Mouse (Mus musculus) testis, adult 2 months (tissue): ENCODE data around the gene Cgn. TPM values are rescaled to one million over a fixed set of nuclear protein-coding genes. Genes with fewer than 3 reads are reported as not detected.
"Not testable (repeated sequence)": the region's sequence is repeated elsewhere in the genome, so short reads cannot be mapped to it uniquely, and the experiment has no call there.

Experiments used
- H3K27ac ChIP-seq: fragments of 200-500 bp; 2 replicates; pipeline ENCODE4 v1.5.1; 2012; ENCODE audit warnings: low read depth, low read length; ENCODE audit not compliant: control insufficient read depth, insufficient read depth
- H3K27me3 ChIP-seq: fragments of 200-500 bp; 2 replicates; pipeline ENCODE4 v1.6.1; 2012; ENCODE audit warnings: mild to moderate bottlenecking, low read length, moderate library complexity; ENCODE audit not compliant: control insufficient read depth, insufficient read depth
- H3K36me3 ChIP-seq: fragments of 200-500 bp; 2 replicates; pipeline ENCODE4 v1.6.1; 2012; ENCODE audit warnings: mild to moderate bottlenecking, low read length; ENCODE audit not compliant: control insufficient read depth, insufficient read depth
- H3K4me1 ChIP-seq: fragments of 200-500 bp; 2 replicates; pipeline ENCODE4 v1.6.1; 2012; ENCODE audit warnings: low read length; ENCODE audit not compliant: control insufficient read depth, insufficient read depth
- H3K4me3 ChIP-seq: fragments of 200-500 bp; 2 replicates; pipeline ENCODE4 v1.5.1; 2012; ENCODE audit warnings: low read depth, mild to moderate bottlenecking, low read length, moderate library complexity, mixed read lengths; ENCODE audit not compliant: control insufficient read depth
- CTCF ChIP-seq: fragments of 200-500 bp; IDR thresholded peaks from 2 replicates; pipeline ENCODE4 v1.5.1; 2012; ENCODE audit warnings: low read depth, mild to moderate bottlenecking, inconsistent platforms, low read length, moderate library complexity; ENCODE audit not compliant: control insufficient read depth, insufficient read depth, insufficient replicate concordance
- POLR2A ChIP-seq: fragments of 200-500 bp; IDR thresholded peaks from 2 replicates; pipeline ENCODE4 v1.6.1; 2012; ENCODE audit warnings: low read depth, mild to moderate bottlenecking, inconsistent platforms, low read length, moderate library complexity; ENCODE audit not compliant: control insufficient read depth
- polyA plus RNA-seq: library from polyadenylated mRNA; depleted of rRNA; stranded (reverse); fragments of >200 nt; gene quantifications from 2 replicates; pipeline ENCODE4 v1.2.3, GENCODE M21; 2012

Cgn gene
- polyA plus RNA-seq, 1 experiment = 17.4 TPM

DNA sequence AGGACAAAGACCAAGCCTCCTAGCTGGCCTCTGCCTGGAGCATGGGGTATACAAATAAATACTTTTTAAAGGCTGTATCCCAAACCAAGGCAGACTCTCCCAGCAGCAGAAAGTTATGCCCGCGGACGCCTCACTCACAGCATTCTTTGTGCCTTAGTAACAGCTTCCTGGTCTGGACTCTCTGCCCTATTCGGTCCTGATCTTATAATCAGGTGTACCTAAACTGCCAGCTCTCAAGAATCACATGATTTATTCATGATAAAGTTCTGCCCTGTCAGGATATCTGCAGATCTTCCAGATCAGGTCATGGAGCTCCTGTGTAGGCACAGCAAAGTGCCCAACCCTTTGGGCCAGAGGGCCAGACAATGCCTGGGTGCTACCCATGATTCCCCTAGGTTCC is 3.4 kb downstream of the Cgn start:
- Histone ChIP-seq H3K4me1 (peaks cover 18% of the 10 kb centered on the region), H3K36me3 (no peaks in the 10 kb centered on the region), H3K27me3 (no peaks in the 10 kb centered on the region), H3K27ac (no peak overlapping the region), H3K4me3 (no peak overlapping the region)
- TF ChIP-seq CTCF (no peak), POLR2A (no peak)

DNA sequence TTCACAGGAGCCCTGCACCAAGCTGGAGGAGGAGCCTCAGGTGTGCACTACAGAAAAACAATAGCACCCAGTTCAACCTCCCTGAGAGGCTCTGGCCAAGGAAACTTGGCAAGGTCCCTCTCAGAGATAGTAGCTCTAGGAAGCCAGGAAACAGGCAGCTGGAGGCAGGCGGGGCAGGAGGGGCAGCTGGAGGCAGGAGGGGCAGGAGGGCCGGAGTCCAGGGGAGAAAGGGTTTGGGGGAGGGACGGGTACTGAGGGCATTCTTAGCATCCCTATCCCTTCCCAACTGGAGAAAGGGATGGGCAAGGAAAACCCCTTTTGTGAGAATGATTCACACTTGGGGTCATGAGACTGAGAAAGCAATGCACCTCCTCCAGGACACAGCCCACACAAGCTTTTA is 4.9 kb downstream of the Cgn start:
- Histone ChIP-seq H3K27me3 (no peaks in the 10 kb centered on the region), H3K4me3 (no peak overlapping the region), H3K36me3 (no peaks in the 10 kb centered on the region), H3K27ac (no peak overlapping the region), H3K4me1 (peaks cover 15% of the 10 kb centered on the region)
- TF ChIP-seq POLR2A (no peak), CTCF (no peak)

DNA sequence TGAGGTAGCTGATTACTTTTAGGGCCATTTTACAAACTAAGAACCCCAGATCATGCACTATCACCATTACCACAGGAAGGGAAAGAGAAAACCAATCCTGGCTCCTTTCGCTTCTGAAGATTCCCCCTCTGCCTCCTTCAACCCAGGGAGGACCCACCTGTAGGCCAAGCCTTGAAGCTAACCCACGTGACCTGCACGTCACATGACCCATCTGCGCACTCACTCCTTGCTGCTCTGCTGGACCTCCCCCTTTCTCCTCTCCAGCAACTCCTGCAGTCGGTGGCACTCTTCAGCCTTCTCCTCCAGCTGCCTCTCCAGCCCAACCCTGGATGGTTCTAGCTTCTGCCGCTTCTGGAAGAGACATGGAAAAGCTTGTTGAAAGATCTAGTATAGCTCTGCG is 10.4 kb downstream of the Cgn start:
- TF ChIP-seq POLR2A (no peak), CTCF (no peak)
- H3K4me3 ChIP-seq = no peak overlapping the region
- H3K36me3 ChIP-seq = no peaks in the 10 kb centered on the region
- no peaks in the 10 kb centered on the region for H3K27me3 ChIP-seq
- H3K4me1 ChIP-seq = peaks cover 7% of the 10 kb centered on the region
- no peak overlapping the region for H3K27ac ChIP-seq

DNA sequence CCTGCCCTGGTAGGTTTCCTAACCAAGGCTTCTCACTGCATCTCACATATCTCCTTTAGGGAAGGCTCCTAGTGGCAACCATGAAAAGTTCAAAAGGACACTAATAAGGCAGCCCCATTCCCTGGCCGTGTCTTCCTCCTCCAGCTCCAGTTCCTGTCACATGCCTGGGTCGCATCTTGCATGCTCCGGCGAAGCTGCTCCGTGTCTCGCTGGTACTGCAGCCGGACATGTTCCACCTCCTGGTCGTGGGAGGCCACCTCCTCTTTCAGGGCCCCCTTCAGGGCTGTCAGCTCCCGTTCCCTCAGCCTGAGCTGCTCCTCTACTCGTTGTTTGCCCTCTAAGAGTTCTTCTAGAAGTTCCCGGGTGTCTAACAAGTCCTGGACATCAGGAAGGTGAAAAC is 12.3 kb downstream of the Cgn start:
- no peaks in the 10 kb centered on the region for H3K36me3 ChIP-seq
- H3K4me1 ChIP-seq = peaks cover under 1% of the 10 kb centered on the region; the same call in 1 of the 2 replicates
- no peak overlapping the region for H3K27ac ChIP-seq
- no peak overlapping the region for H3K4me3 ChIP-seq
- no peaks in the 10 kb centered on the region for H3K27me3 ChIP-seq
- no peak for TF ChIP-seq POLR2A
- TF ChIP-seq CTCF = no peak

DNA sequence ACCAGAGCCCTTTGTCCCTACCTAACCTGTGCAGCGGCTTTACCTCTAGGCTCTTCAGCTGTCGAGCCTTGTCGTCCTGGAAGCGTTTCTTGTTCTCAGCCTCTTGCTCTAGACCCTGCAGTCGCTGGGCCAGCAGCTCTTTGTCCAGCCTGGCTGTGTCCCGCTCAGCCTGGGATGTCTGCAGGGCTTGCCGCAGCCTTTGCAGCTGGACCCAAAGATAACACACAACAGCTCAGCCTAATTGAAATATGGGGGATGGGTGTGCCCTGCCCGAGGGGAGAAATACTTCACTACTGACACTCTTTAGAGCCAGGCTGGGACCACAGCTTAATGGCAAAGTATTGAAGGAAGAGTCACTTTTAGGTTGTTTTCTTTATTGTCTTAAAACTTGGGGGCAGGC is 20.8 kb downstream of the Cgn start:
- H3K36me3 ChIP-seq, H3K4me3 ChIP-seq, H3K27me3 ChIP-seq, H3K4me1 ChIP-seq, H3K27ac ChIP-seq: not testable (repeated sequence)

DNA sequence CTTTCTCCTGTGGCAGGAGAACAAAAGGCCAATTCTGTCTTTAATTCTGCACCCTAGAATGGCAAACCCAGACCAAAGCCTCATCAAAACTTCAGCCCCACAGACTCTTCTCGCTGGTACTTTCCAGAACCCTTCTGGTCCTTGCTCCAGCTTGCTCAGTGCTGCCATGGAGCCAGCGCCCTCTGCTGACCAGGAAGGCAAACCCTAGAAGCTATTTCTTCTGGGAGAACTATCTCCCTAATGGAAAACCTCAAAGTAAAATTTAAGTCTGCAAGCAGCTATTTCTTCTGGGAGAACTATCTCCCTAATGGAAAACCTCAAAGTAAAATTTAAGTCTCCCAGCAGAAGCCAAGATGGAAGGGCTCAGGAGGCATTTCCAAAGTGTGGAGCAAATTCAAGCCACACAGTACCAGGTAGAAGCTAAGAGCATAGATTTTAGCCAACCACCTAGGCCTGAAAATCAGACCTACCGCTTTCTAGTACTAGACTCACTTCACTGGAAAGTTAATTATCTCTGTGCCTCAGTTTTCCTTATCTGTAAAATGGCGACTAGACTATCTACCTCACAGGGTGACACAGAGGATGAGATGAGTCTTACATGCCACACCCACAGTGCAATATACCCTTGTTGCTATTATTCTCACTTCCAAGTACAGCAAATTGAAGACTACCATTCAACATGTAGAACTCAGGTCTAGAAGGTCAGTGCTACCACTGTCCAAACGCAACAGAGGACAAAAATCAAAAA is 21.6 kb downstream of the Cgn start:
- not testable (repeated sequence) for H3K4me3 ChIP-seq, H3K27ac ChIP-seq, H3K27me3 ChIP-seq, H3K36me3 ChIP-seq, H3K4me1 ChIP-seq

DNA sequence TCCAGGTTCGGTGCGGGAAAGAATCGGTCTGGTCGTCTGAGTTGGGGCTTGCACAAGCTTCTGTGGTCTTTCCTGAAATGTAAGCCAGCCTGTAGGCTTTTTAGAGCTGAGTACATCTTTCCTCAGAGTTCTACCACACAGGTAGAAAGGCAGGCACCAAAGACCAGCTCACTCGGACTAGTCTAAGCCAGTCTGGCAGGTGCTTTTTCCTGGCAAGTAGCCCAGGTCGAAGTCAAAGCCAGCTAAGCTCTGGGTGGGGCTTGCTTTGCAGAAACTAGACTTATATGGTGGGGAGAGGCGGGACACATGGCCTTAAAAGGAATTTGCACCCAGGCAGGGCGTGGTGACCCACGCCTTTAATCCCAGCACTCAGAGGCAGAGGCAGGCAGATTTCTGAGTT is 27.9 kb downstream of the Cgn start:
- H3K27me3 ChIP-seq, H3K4me3 ChIP-seq, H3K36me3 ChIP-seq, H3K27ac ChIP-seq, H3K4me1 ChIP-seq: not testable (repeated sequence)

DNA sequence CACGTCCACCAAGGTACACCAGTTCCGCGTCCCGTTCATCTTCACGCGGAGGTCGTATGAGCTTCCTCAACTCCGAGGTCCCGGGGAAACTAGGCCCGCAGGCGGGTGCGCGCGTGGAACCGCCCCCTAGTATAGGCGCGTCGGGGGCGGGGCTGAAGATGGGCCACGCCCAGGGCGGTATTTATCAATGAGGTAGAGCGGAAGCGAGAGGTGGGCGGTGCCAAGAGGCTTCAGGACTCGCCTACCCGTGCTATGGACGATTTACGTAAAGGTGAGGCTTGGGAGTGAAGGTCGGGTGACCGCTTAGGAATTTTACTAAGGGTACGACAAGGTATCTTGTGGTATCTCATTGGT is 28.3 kb downstream of the Cgn start:
- H3K36me3 ChIP-seq, H3K27ac ChIP-seq, H3K27me3 ChIP-seq, H3K4me1 ChIP-seq: not testable (repeated sequence)
- peak overlapping the region; percentile 72 for H3K4me3 ChIP-seq

DNA sequence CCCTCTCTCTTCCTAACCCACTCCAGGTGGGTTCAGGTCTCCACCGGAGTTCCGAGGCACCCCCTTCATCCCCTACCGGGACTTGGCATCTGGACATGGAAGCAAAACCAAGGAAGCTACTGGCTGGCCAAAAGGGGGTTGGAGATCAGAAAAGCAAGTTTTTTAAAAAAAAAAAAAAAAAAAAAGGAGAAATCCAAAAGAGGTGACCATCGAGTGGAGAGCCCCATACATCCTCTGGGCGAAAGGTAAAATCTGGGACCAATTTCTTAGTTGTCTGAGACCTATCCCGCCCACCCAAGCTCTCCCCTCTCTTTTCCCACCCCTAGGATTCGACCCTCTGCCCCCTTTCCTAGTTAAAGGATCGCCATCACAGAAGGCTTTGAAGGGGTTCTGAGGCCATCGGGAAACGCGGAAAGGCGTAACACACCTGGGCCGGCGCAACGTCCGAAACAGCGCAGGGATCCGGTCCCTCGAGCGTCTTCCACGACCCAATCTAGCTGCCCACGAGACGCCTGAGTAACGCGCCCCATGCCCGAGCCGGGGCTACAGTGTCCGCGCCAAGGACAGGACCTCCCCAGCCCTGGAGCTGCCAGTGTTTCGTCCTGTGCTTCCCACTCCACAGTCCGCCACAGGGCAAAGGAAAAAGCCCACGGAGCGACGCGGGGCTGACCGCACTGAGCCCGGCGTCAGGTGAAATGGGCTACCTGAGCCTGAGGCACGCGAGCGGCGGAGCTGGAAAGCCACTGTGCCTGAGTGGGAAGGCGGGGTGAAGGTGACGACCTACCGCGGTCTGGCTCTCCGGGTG is 28.8 kb downstream of the Cgn start:
- not testable (repeated sequence) for H3K27me3 ChIP-seq, H3K4me1 ChIP-seq, H3K36me3 ChIP-seq, H3K27ac ChIP-seq
- H3K4me3 ChIP-seq = peak overlapping the region; percentile 83
